Mouse (Mus musculus) gastrocnemius, postnatal 36 days (tissue): ENCODE measurements around the gene 1700020L24Rik. TPM values are rescaled to one million over a fixed set of nuclear protein-coding genes. Genes with fewer than 3 reads are reported as not detected.

Experiments used
- DNase-seq, 2 experiments: peaks; one replicate each; pipeline ENCODE4 v3.0.0; 2022
- intact Hi-C: fragments of 180-260 bp; cut with DNase I; formaldehyde crosslinking; loops from one replicate; pipeline ENCODE4 v1.15.1; 2025
- long read RNA-seq, 2 experiments: library from polyadenylated mRNA; stranded (forward); transcript quantifications; one replicate each; pipeline ENCODE4 v2.0.0; 2021
- total RNA-seq, 2 experiments: library from RNA; stranded (reverse); gene quantifications; 2 replicates each; pipeline ENCODE4 v1.2.3; 2021

The 1700020L24Rik gene
- not detected for total RNA-seq
- long read RNA-seq, experiment 1 = 0 reads
- long read RNA-seq, experiment 2 = 0 reads

DNA sequence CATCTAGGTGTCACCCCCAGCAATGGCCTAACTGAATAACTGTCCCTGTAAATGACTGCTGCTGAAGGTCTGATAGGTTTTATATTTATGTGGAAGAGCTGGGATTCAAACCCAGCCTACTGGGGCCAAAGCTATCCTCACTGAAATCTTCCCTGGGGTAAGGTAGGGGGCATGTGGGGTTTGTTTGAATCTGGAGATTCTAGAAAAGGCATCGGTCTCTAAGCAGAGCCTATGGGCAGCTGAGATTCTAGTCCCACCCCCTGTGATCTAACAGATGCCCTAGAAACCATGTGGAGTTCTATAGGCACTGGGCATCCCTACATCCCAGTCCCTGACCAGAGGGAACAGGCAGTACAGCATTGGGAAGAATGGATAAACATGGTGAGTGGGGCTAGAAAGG is at the start of gene 1700020L24Rik:
TSS of gene 1700020L24Rik (plus strand) at position 301 of the 400 bp plus-strand sequence.
- intact Hi-C loops = no loop called here

DNA sequence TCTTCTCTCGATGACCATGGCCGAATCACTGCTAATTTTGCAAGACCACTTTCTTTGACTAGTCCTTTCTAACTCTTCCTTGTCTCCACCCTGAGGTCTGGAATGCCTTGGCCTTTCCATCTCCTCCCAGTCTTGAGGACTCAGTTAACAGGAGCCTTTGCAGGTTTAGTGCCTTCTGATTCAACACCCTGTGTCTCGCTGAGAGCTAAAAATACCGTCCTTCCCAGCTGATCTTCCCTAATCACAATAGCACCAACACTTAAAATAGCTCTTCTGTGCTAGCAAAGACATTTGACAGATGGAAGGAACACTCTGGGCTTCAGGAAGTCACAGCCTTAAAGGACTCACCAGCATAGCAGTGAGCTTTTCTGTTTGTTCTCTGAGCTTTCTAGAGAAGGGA is 44.4 kb upstream of the 1700020L24Rik start:
- intact Hi-C loops = no loop called here
- DNase-seq = no peak

More for the DNA sequence above, at the start of gene 1700020L24Rik:
- no peak for DNase-seq

DNA sequence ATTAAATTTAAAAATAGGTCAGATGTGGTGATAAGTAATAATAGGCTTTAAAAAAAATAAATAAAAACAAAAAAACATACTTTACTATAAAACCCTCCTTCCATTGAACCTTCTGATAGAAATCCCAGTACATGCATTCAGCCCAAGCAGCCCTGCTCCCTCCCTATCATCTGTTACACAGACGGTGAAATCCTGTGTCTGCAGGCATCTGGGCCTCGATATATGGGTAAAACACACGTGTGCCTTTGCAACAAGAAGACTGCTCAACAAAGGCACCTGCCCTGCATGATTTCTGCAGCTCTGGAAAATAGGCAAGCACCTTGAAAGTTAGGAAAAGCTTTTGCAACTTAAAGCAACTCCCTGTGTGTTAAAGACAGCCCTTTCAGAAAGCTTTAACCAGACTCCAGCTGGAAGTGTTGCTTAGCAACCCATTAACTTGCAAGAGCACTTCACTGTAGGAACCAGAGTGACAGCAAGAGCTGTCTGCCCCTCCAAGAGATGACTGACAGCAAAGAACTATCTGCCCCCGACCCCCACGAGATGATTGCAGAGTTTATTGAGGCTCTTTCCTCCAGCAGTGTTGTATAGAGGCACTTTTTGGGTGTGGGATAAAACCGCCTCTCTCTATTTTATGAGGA is 42.6 kb upstream of the 1700020L24Rik start:
- intact Hi-C loops = no loop called here
- DNase-seq = no peak

DNA sequence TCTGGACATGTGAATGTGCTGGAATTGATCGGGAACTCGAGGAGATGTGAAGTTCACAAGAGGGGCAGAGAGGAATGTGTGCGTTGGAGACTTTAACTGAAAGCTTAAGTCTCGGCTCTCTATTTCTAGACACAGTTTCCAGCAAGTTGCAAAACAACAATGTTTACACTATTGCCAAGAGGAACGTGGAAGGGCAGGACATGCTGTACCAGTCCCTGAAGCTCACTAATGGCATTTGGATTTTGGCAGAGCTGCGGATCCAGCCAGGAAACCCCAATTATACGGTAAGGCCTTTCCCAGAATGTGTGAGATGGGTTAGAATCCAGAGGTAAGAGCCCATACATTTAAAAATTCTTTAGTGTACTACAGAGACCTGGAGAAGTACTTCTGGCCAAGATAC is 39.9 kb upstream of the 1700020L24Rik start:
- intact Hi-C loops = no loop called here
- DNase-seq = no peak

DNA sequence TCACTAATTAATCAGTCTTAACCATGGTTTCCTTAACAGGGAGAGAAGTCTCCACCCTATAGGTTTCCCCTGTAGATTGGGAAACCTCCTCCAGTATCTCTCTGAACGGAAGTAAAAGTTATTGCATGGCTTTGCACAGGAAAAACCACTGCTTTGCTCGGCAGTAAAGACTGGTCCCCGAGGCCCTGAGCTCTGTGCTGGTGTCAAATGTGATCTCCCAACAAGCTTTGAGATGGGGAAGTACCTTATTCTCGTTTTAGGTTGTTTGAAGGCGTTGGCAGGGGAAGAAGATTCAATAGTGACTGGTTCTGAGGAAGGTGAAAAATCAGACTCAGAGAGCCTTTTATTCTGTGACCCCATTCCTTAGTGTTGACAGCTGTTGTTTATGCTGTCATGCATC is 38.8 kb upstream of the 1700020L24Rik start:
- DNase-seq = no peak
- intact Hi-C loops = no loop called here

DNA sequence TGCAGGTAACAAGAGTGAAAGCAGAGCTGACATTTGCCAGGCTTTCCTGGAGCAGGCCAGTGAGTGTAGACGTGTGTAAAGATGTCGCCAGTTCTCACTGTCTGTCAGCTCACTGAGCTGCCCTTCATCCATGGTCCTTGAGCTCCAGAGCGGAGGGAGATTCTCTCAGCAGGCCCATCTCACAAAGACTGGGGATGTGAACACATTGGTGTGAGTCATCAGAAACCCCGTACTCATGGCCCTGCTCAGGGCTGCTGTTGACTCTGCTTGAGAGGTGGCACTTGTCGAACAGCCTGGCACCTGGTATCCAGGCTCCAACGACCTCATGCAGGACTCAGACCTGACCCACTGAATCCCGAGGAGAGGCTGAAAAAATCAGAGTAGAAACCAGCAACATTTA is 33.7 kb upstream of the 1700020L24Rik start:
- intact Hi-C loops = no loop called here
- no peak for DNase-seq

DNA sequence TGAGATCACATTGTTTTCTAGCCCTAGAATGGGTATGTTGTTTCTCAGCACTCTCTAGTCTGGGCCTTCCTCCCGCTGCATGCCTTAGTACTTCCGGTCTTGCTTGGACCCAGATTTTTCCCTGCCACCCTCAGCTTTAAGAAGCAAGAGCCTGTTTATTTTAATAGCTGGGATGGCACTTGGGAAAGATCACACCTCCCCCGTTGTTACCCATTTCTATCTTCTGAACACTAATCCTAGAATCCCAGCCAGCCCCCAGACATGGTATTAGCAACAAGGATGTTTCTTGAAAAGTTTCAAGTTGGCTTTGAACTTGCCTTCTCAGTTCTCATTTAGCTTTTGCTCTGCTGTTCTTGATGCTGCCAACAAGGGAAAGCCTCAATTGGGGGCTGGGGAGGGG is 31.1 kb upstream of the 1700020L24Rik start:
- intact Hi-C loops = no loop called here
- no peak for DNase-seq

DNA sequence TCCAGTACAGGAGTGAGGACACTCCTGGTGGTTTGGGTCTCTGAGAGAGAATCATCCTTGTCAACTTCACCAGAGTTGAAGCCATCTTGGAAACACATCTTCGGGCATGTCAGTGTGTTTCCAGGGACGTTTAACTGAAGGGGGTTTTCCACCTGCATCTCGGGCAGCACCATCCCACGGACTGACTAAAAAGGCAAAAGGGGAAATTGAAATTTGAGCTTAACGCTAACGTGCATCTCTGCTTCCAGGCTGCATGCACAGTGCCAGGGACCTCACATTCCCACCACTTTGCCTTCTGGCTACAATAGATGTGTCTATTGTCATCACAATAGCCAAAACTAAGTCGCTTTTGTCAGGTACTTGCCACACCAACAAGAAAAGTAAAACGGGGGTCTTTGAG is 29.2 kb upstream of the 1700020L24Rik start:
- intact Hi-C loops = no loop called here

DNA sequence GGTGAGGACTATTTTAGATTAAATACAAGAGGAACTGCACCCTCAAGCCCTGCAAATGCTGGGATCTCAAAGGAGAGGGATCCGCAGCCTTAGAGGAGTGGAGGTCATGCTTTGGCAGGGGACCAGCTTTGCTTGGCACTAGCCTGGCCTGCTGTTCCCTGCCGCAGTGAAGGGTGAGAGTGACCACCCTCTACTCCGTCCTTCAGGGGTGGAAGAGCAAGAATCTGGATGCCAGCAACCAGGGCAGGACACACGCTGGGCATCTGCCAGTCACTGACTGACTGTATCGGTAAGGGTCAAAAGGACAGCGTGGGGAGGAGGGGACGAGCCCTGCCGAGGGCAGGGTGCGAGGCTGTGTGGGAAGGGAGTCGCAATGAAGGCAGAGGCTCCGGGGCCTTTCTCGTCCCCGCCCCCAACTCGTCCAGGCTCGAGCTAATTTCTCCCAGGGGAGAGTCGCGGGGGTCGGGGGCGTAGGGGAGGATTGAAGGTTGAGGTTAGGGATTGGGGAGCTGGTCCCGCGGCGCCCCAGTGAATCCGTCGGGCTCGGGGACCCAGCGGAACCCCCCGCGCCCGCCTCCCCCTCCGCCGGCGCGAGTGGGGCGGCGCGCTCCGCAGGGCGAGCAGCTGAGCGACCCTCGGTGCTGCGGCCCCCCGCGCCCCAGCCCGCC is 28.3 kb upstream of the 1700020L24Rik start, which contains the start of gene Rasl10b:
TSS of gene Rasl10b (plus strand) at position 51 of the 668 bp plus-strand sequence.
- intact Hi-C loops = no loop called here
- no peak for DNase-seq

More for the DNA sequence above, 29.2 kb upstream of the 1700020L24Rik start:
- no peak for DNase-seq

DNA sequence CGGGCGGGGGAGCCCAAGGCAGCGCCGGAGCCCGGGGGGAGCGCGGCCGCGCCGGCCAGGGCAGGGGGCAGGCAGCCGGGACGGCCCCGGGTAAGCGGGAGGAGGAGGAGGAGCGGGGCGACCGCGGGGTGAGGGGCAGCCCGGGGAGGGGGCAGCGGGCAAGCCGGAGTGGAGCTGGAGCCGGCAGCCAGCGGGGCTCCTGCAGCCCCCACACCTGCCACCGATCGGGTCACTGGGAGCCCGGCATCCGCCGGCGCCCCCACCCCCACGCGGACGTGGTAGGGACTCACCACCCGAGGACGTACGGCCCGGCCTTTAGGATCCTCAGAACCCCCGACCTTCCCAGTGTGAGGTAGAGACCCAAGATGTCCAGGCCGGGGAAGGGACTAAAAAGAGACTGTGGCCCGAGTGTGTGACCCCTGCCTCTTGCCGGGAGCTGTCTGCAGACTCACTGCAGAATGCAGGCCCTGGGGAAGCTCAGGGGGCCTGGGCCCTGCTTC is 27.6 kb upstream of the 1700020L24Rik start:
- intact Hi-C loops = no loop called here
- DNase-seq = no peak

DNA sequence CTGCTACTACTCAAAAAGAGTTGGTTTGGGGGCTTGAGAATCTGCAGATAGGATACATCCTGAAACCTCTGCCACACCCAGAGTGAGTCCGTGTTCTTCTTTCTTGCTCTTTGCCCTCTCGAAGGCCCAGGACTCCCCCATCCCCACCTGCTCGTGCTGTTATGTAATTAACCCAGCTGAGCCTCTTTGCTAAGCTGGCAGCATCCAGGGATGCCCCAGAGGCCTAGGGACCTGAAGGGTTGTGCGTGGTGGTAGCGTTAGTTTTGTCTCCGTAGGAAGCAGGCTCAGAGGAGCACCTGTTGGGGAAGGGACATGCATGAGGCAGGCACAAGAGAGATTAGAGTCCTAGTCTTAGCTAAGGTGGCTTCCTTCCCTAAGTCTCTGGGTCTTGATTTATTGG is 27.0 kb upstream of the 1700020L24Rik start:
- intact Hi-C loops = no loop called here
- DNase-seq = no peak

DNA sequence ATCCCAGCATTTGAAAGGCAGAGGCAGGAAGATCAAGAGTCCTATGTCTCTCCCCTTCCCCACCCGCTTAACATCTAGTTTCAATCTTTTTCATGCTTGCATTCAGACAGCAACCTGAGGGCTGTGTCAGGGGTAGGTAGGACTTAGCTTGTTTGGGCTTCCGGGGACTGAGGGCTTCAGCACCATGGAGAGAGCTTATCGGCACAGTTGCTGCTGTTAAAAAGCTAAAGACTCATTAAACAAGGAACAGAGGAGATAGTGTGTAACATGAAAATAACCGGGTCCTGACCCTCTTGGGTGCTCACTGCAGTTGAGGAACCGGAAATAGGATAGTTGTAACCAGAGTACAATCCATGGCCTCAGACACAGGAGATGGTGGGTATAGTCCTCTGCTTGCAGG is 20.4 kb upstream of the 1700020L24Rik start:
- DNase-seq = no peak
- intact Hi-C loops = no loop called here

DNA sequence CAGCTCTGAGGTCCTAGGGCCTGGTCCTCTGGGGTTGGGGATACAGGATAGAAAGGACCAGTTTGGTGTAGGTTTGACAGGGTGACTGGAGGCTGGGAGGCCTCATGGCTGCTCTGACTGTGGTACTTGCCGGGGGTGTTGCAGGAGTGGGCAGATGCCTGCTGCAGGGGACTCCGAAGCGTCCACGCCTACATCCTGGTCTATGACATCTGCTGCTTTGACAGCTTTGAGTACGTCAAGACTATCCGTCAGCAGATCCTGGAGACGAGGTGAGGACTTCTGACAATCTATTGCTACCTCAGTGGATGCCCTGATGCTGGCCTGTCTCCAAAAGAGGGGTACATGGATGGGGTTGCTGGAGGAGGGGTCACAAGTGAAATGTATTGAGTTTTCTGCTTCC is 19.8 kb upstream of the 1700020L24Rik start:
- DNase-seq = no peak
- intact Hi-C loops = no loop called here

DNA sequence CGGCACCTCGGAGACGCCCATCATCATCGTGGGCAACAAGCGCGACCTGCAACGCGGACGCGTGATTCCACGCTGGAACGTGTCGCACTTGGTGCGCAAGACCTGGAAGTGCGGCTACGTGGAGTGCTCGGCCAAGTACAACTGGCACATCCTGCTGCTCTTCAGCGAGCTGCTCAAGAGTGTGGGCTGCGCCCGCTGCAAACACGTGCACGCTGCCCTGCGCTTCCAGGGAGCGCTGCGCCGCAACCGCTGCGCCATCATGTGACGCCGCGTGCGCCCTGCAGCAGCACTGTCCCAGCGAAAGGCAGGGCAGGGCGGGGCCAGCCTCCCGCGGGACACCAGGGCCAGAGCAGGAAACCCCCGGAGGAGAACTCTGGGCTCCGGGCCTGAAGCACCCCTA is 18.9 kb upstream of the 1700020L24Rik start:
- no peak for DNase-seq
- intact Hi-C loops = no loop called here

DNA sequence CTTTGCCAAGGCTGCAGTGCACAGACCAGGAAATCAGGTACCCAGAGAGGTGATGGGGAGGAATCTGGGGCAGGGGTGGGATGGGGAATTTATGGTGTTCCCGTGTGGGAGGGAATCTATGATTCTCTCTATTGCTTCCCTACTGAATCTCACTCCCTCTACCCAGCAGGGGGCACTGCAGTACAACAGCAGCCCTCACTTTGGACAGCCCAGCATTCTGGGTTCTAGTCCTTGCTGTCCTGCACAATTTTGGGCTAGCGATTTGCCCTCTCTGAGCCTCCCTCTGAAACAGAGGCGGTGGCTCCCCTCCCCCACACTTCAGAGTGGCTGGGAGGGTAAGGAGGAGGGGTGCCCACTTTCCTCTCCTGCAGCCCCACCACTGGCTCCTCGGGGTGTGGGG is 17.1 kb upstream of the 1700020L24Rik start:
- intact Hi-C loops = loop anchor here (10.0 kb wide), 1 partner anchor 366 kb away; no protein-coding TSS in a partner anchor
- no peak for DNase-seq

DNA sequence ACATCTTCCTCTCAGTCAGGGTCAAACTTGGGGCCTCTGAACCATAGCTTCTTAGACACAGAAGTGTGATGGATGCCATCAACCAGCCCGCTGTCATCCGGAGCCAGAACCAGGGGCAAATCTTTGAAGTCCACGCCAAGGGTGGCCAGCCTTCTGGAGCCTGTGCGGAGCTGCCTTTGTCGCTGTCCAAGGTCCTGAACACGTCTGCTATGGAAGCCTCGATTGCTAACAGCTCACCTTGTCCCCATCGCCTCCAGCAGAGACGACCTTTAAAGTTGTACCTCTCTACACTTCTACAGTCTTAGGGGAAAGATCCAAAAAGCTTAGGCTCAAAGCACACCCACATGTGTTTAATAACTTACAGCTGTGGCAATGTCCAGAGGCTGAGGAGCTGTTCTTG is 16.2 kb upstream of the 1700020L24Rik start:
- peak in 1 of 2 experiments; percentile 52 for DNase-seq
- intact Hi-C loops = loop anchor here (10.0 kb wide), 1 partner anchor 367 kb away; no protein-coding TSS in a partner anchor

DNA sequence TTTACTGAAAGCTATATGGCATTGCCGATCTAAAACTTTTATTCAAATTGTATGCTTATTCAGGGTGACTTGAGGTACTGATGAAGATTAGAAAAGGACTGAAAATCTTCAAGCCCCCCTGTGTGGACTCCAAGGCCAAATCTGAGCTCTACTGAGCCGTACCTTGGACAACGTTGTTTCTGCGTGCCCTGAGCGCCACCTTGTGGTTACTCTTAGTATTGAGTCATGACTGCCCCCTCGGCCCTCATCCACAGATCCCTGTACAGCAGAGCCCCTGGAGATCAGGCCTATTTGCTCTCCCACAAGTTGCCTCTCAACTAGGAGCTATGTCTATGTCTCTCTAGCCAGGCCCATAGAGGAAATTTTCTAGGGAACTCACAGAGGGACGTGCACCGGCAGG is 12.8 kb upstream of the 1700020L24Rik start:
- intact Hi-C loops = loop anchor here (2.0 to 10.0 kb wide), 3 partner anchors 68 to 370 kb away; no protein-coding TSS in a partner anchor
- DNase-seq = peak; percentile 43 to 55

DNA sequence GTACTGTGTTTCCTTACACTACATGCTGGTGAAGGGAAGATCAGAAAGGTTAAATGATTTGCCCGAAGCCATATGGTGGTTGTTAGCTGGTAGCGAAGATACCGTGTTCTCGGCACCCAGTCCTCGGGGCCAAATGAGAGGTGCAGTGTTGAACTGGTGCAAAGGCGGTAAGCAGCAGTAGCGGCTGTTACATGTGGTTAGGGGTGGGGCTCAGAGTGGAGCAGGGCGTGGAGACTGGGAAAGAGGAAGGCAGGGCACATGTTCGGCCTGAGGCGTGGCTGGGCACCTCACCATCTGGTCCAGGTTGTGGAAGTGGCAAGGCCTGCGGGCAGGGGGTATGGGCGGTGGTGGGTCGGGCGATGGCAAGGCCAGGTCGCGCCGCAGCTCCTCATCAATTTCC is 10.5 kb upstream of the 1700020L24Rik start:
- intact Hi-C loops = loop anchor here (10.0 kb wide), 1 partner anchor 372 kb away; no protein-coding TSS in a partner anchor
- DNase-seq = no peak

DNA sequence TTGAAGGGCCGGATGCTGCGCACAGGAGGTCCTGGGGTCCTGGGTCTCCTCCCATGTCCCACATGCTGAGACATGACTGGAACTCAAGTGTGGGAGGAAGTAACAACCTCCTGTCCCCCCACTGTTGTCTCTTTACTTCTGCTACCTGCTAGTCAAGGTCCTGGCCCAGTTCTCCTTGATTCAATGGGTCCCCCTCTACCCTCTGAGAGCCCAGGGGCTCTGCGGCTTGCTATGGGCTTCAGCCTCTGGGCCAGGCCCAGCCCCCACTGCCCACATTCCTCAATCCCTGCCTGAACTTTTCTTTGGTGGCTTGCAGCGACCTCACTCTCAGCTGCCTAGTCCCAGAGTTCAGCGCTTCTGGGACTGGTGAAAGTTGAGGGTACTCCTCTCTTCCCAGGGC is 8.1 kb upstream of the 1700020L24Rik start, which contains the start of gene Gas2l2:
TSS of gene Gas2l2 (minus strand) at position 101 of the 400 bp plus-strand sequence.
- intact Hi-C loops = loop anchor here (10.0 kb wide), 1 partner anchor 375 kb away; no protein-coding TSS in a partner anchor
- no peak for DNase-seq

DNA sequence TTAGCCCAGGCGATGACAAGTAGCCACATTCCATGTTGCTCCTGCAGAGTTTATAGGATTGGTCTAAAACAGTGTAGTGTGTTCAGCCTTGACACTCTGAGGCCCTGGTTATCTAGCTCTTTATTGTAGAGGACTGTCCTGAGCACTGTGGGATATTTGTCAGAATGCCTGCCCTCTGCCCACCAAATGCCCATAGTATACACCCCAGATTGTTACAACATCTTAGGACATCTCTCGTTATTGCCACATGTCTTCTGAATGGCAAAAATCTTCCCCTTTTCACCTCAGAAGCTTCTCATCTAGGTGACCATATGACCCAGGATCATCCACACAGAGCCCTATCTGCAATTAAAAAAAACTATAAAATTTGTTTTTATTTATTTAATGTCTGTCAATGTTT is 4.9 kb upstream of the 1700020L24Rik start:
- no peak for DNase-seq
- intact Hi-C loops = no loop called here

DNA sequence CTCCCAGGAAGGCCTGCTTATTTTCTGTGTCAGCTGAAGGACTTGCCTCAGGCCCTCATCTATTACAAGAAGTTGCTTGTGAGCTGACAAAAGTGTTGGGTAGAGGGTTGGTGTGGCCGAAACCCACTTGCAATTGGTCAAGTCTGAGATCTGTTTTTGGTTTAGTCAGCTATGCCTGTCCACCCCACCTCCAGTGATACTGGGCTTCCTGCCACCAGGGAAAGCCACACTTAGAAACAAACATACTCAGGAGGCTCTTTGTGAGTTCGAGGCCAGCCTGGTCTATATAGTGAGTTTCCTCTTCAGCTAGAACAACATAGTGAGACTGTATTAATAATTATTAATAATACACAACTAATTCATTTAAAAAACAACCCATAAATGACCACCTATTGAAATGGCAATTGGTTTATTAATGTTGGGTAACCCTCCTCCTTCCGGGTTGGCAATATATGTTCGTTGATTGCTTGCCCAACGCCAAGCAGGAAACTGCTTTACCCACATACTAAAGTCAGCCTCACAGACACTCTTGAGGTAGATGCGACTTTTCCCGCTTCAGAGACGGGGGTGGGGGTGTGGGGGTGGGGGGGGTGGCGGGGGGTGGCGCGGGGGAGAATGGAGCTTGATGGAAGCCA is 2.1 kb downstream of the 1700020L24Rik start:
- DNase-seq = no peak
- intact Hi-C loops = loop anchor here (2.0 to 5.0 kb wide), 2 partner anchors 33 to 303 kb away; partner anchors contain the start of gene Taf15
